ENCODE assay signal across 21 mouse cellular contexts in the genomic region with DNA sequence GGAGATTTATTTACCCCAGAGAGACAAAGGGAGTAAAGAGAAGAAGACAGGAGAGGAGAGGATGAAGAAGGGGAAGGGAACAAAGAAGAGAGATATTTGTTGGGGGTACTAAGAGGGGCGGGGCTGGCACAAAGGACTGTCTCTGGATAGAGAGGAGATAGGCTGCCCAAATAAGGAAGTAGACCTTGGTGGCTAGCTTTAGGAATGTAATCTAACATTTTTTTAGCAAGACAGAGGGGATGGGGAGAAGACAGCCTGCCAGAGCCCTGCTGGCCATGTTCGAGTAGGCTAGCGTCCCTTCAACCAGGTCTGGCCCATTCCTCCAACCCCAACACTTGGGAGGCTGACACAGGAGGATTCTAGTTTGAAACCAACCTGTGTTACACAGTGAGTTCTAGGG. TPM values are rescaled to one million over a fixed set of nuclear protein-coding genes. Genes with fewer than 3 reads are reported as not detected.
DNase-seq lines count a peak whose midpoint lies in the region; ATAC-seq and TF ChIP-seq lines count a peak whose summit lies in the region.
"Had no signal": no experiment of that assay in that cellular context is flagged by ENCODE, and none has a peak within 500 bp of the region (broad histone marks: within the 10 kb centered on the region; RNA-seq: fewer than 3 reads in every experiment).

No protein-coding gene starts in this region.

- 22% methylated on average over 3 of the region's 3 CpGs for WGBS in heart, embryonic 13.5 days
- WGBS in stomach, embryonic 15.5 days, result 62% methylated on average over 3 of the region's 3 CpGs
- whole genome bisulfite sequencing in hindbrain, embryonic 10.5 days, result 88% methylated on average over 3 of the region's 3 CpGs

- no peak overlapping the region for H3K9ac ChIP-seq in heart, embryonic 13.5 days
- H3K9ac ChIP-seq in stomach, embryonic 15.5 days, result no peak overlapping the region
- H3K9ac ChIP-seq: hindbrain, embryonic 15.5 days had no signal

- H3K4me3 ChIP-seq in heart, embryonic 13.5 days, result no peak overlapping the region
- no peak overlapping the region for H3K4me3 ChIP-seq in embryonic fibroblast, embryonic 13.5 days (ENCODE audit: insufficient read depth, low read length)
- H3K4me3 ChIP-seq in stomach, embryonic 15.5 days (replicated peaks), result no peak overlapping the region
- H3K4me3 ChIP-seq in hindbrain, embryonic 10.5 days, result no peak overlapping the region
- H3K4me3 ChIP-seq: erythroblast, embryonic 14.5 days; hindbrain, embryonic 15.5 days had no signal

- H3K36me3 ChIP-seq in heart, embryonic 13.5 days, result peaks cover 44% of the 10 kb centered on the region
- 0 out of 2 replicates have a peak, but pooled peaks cover 4% of the 10 kb centered on the region for H3K36me3 ChIP-seq in stomach, embryonic 15.5 days
- H3K36me3 ChIP-seq in hindbrain, embryonic 10.5 days, result peaks cover 87% of the 10 kb centered on the region
- H3K36me3 ChIP-seq: hindbrain, embryonic 15.5 days had no signal

- no peaks in the 10 kb centered on the region for H3K9me3 ChIP-seq in heart, embryonic 13.5 days
- H3K9me3 ChIP-seq in stomach, embryonic 15.5 days, result no peaks in the 10 kb centered on the region
- no peaks in the 10 kb centered on the region for H3K9me3 ChIP-seq in hindbrain, embryonic 10.5 days
- H3K9me3 ChIP-seq: hindbrain, embryonic 15.5 days had no signal

- no peak overlapping the region for H3K4me2 ChIP-seq in heart, embryonic 13.5 days
- no peak overlapping the region for H3K4me2 ChIP-seq in stomach, embryonic 15.5 days
- H3K4me2 ChIP-seq: hindbrain, embryonic 15.5 days had no signal

- peak overlapping the region; percentile 57 for H3K27ac ChIP-seq in heart, embryonic 13.5 days (replicated peaks)
- peak overlapping the region; percentile 45; the same call in 1 of the 2 replicates for H3K27ac ChIP-seq in embryonic fibroblast, embryonic 13.5 days (ENCODE audit: insufficient read depth, low read length)
- 0 out of 2 replicates have a peak overlapping the region, but pooled peaks have one; percentile 12 for H3K27ac ChIP-seq in stomach, embryonic 15.5 days
- no peak overlapping the region for H3K27ac ChIP-seq in hindbrain, embryonic 10.5 days
- H3K27ac ChIP-seq: hindbrain, embryonic 15.5 days had no signal

- no peaks in the 10 kb centered on the region for H3K27me3 ChIP-seq in heart, embryonic 13.5 days (replicated peaks)
- H3K27me3 ChIP-seq in stomach, embryonic 15.5 days (replicated peaks), result no peaks in the 10 kb centered on the region
- H3K27me3 ChIP-seq in hindbrain, embryonic 10.5 days (ENCODE audit: insufficient read depth, poor library complexity, severe bottlenecking), result no peaks in the 10 kb centered on the region
- H3K27me3 ChIP-seq: hindbrain, embryonic 15.5 days had no signal

- DNase-seq in heart, postnatal 14 days, result no peak
- DNase-seq in ovary, adult 18-20 months (ENCODE audit: low spot score), result peak; percentile 65
- DNase-seq in ovary, postnatal 14 days (ENCODE audit: low spot score), result no peak
- no peak for DNase-seq in hindbrain, embryonic 10.5 days (ENCODE audit: low spot score)
- DNase-seq: cerebellum, adult 2 months; gastrocnemius, postnatal 10 days; kidney, adult 18-20 months; kidney, postnatal 10 days; layer of hippocampus, postnatal 36 days; liver; lung, postnatal 36 days; thymus, adult 2 months had no signal

- TF ChIP-seq CTCF in embryonic fibroblast, embryonic 13.5 days (IDR thresholded peaks at IDR 0.05; ENCODE audit: borderline replicate concordance, insufficient read depth, low read length), result no peak

- intact Hi-C loops in heart, postnatal 14 days (cut with DNase I), result no loop called here

- no peak for TF ChIP-seq POLR2A in embryonic fibroblast, embryonic 13.5 days (IDR thresholded peaks at IDR 0.05; ENCODE audit: low read depth, low read length)

- peaks cover 58% of the 10 kb centered on the region for H3K4me1 ChIP-seq in heart, embryonic 13.5 days
- peaks cover 5% of the 10 kb centered on the region; the same call in 1 of the 2 replicates for H3K4me1 ChIP-seq in embryonic fibroblast, embryonic 13.5 days (ENCODE audit: control insufficient read depth, insufficient read depth, low read length)
- 0 out of 2 replicates have a peak, but pooled peaks cover 6% of the 10 kb centered on the region for H3K4me1 ChIP-seq in stomach, embryonic 15.5 days
- H3K4me1 ChIP-seq in hindbrain, embryonic 10.5 days (replicated peaks), result peaks cover 27% of the 10 kb centered on the region

- ATAC-seq in heart, embryonic 13.5 days (ENCODE audit: extremely low read depth, insufficient number of reproducible peaks, low FRiP score, low TSS enrichment), result no peak
- no peak for ATAC-seq in stomach, embryonic 15.5 days (ENCODE audit: insufficient read depth, low FRiP score, low read depth)
- no peak for ATAC-seq in CD4-positive, CD25-positive, alpha-beta regulatory T cell, adult 4 months
- ATAC-seq: forebrain, embryonic 14.5 days; midbrain, embryonic 16.5 days had no signal

RNA-seq across cellular contexts. Expression of gene Sufu, which starts 12.8 kb away (rescaled TPM):
- 18.4 and 19.3 TPM in 2 replicates for polyA plus RNA-seq in heart, embryonic 13.5 days (2015; fragmentation: Nextera tagmentation; extraction: Ambion mirVana)
- total RNA-seq in heart, postnatal 14 days (2021), result 10 to 100 TPM; 15.1 to 15.3 TPM
- polyA plus RNA-seq in embryonic fibroblast, embryonic 13.5 days (2011; ENCODE audit: insufficient read length, low read depth, missing spikeins), result 19.8 and 22.0 TPM in 2 replicates
- 24.9 and 26.2 TPM in 2 replicates for polyA plus RNA-seq in stomach, embryonic 15.5 days (2015; fragmentation: Nextera tagmentation; extraction: Ambion mirVana)
- 49.1 and 52.1 TPM in 2 replicates for polyA plus RNA-seq in hindbrain, embryonic 10.5 days (2016; fragmentation: Nextera tagmentation; extraction: Ambion mirVana)
- polyA plus RNA-seq in CD4-positive, CD25-positive, alpha-beta regulatory T cell, adult 4 months (2017; shearing (Covaris generic)), result 10 to 100 TPM; 10.2 to 11.6 TPM

RNA-seq across cellular contexts. Expression of gene Actr1a, which starts 14.0 kb away (rescaled TPM):
- polyA plus RNA-seq in heart, embryonic 13.5 days (2015; fragmentation: Nextera tagmentation; extraction: Ambion mirVana), result 108 and 111 TPM in 2 replicates
- 100 to 1,000 TPM; 104 to 108 TPM for total RNA-seq in heart, postnatal 14 days (2021)
- polyA plus RNA-seq in embryonic fibroblast, embryonic 13.5 days (2011; ENCODE audit: insufficient read length, low read depth, missing spikeins), result 117 and 130 TPM in 2 replicates
- polyA plus RNA-seq in stomach, embryonic 15.5 days (2015; fragmentation: Nextera tagmentation; extraction: Ambion mirVana), result 122 TPM in 2 replicates
- 193 and 229 TPM in 2 replicates for polyA plus RNA-seq in hindbrain, embryonic 10.5 days (2016; fragmentation: Nextera tagmentation; extraction: Ambion mirVana)
- 100 to 1,000 TPM in 1 of 2 experiments, 10 to 100 TPM in 1; 92.4 to 111 TPM for polyA plus RNA-seq in CD4-positive, CD25-positive, alpha-beta regulatory T cell, adult 4 months (2017; shearing (Covaris generic))

RNA-seq across cellular contexts. Expression of gene 2310034G01Rik, which starts 59.4 kb away (rescaled TPM):
- 0.76 and 1.4 TPM in 2 replicates for polyA plus RNA-seq in heart, embryonic 13.5 days (2015; fragmentation: Nextera tagmentation; extraction: Ambion mirVana)
- total RNA-seq in heart, postnatal 14 days (2021), result under 1 TPM; 0.22 to 0.48 TPM
- polyA plus RNA-seq in embryonic fibroblast, embryonic 13.5 days (2011; ENCODE audit: insufficient read length, low read depth, missing spikeins), result 0.48 and 0.51 TPM in 2 replicates
- 1.4 and 1.5 TPM in 2 replicates for polyA plus RNA-seq in stomach, embryonic 15.5 days (2015; fragmentation: Nextera tagmentation; extraction: Ambion mirVana)
- 1.1 and 1.4 TPM in 2 replicates for polyA plus RNA-seq in hindbrain, embryonic 10.5 days (2016; fragmentation: Nextera tagmentation; extraction: Ambion mirVana)
- polyA plus RNA-seq in CD4-positive, CD25-positive, alpha-beta regulatory T cell, adult 4 months (2017; shearing (Covaris generic)), result under 1 TPM in 1 of 2 experiments, not detected in 1; 0.23 TPM
- total RNA-seq: neutrophil, adult 5-6 weeks had no signal
- polyA plus RNA-seq: erythroblast, embryonic 14.5 days had no signal
